Mouse (Mus musculus): ENCODE measurements around the gene Rhbg. TPM values are rescaled to one million over a fixed set of nuclear protein-coding genes. Genes with fewer than 3 reads are reported as not detected.
"Not testable (repeated sequence)": the region's sequence is repeated elsewhere in the genome, so short reads cannot be mapped to it uniquely, and the experiment has no call there.

Gene Rhbg
- 0.59 and 0.69 TPM in 2 replicates for polyA plus RNA-seq (2015; fragmentation: Nextera tagmentation; extraction: Ambion mirVana)

- Histone ChIP-seq H3K9me3 (no peaks in the 10 kb centered on the region), H3K27ac (no peak within 1 kb of the TSS), H3K4me1 (replicated peaks) (peaks cover 10% of the 10 kb centered on the region), H3K27me3 (replicated peaks) (peaks cover 17% of the 10 kb centered on the region), H3K9ac (peak within 1 kb of the TSS; percentile 39), H3K4me3 (replicated peaks) (peak within 1 kb of the TSS; percentile 43), H3K36me3 (no peaks in the 10 kb centered on the region), H3K4me2 (replicated peaks) (peak within 1 kb of the TSS; percentile 84)
- WGBS, result 3% methylated on average over 31 of the region's 34 CpGs
- peak; percentile 78 for ATAC-seq
These were observed at the start of gene Rhbg for GRCm38 (mm10) chr3:88254268-88254926. Gene Rhbg, minus strand, starts transcription at chr3:88254709.

GRCm38 (mm10) chr3:88299172-88299571 is 44.7 kb upstream of the Rhbg start:
- peaks cover 40% of the 10 kb centered on the region for H3K36me3 ChIP-seq
- H3K27ac ChIP-seq, result no peak overlapping the region
- H3K9me3 ChIP-seq, result no peaks in the 10 kb centered on the region
- no peaks in the 10 kb centered on the region for H3K27me3 ChIP-seq (replicated peaks)
- H3K4me2 ChIP-seq (replicated peaks), result no peak overlapping the region
- H3K4me1 ChIP-seq (replicated peaks), result peaks cover 10% of the 10 kb centered on the region
- no peak overlapping the region for H3K4me3 ChIP-seq (replicated peaks)
- ATAC-seq, result no peak
- WGBS, result 76% methylated on average over 1 of the region's 1 CpGs
- H3K9ac ChIP-seq, result no peak overlapping the region

DNA sequence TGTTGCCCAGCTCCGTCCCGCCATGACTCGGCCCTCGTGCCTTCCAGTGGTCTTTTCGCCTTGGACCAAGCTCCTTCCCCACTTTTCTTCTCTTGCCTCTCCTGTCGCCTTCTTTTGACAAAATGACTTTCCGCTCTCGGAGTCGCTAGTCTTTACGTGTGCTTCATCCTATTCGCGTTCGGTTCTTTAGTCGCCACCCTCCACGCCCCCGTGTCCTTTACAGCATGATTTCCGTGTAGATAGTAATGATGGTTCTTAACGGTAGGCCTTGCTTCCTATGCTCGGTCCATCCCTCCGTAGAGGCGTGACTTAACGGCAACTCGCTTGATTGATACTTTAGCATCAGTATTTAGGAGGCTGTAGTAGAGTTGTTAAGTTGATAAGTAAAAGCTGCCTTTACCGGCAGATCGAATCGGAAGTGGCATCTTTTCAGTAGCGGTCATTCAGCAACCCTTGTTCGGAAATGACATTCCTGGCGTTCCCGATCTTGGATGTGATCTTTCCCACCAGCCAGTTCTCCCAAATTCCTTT is 42.9 kb upstream of the Rhbg start:
- H3K27ac ChIP-seq, result peak overlapping the region; percentile 94
- H3K9ac ChIP-seq, result peak overlapping the region; percentile 89
- H3K4me1 ChIP-seq (replicated peaks), result peaks cover 10% of the 10 kb centered on the region
- H3K4me2 ChIP-seq (replicated peaks), result peak overlapping the region; percentile 62
- no peaks in the 10 kb centered on the region for H3K27me3 ChIP-seq (replicated peaks)
- peak; percentile 27 for ATAC-seq
- peak overlapping the region; percentile 89 for H3K4me3 ChIP-seq (replicated peaks)
- no peaks in the 10 kb centered on the region for H3K9me3 ChIP-seq
- under 1% methylated on average over 30 of the region's 30 CpGs for WGBS
- peaks cover 25% of the 10 kb centered on the region for H3K36me3 ChIP-seq

- Histone ChIP-seq H3K36me3 (peaks cover 22% of the 10 kb centered on the region), H3K4me3 (replicated peaks) (peak within 1 kb of the TSS; percentile 89), H3K9ac (peak within 1 kb of the TSS; percentile 89), H3K27me3 (replicated peaks) (no peaks in the 10 kb centered on the region), H3K4me1 (replicated peaks) (peaks cover 10% of the 10 kb centered on the region), H3K9me3 (no peaks in the 10 kb centered on the region), H3K4me2 (replicated peaks) (peak within 1 kb of the TSS; percentile 63), H3K27ac (peak within 1 kb of the TSS; percentile 94)
- ATAC-seq, result peak; percentile 99
- under 1% methylated on average over 44 of the region's 44 CpGs for WGBS
These were observed 42.2 kb upstream of the Rhbg start, which contains the start of the genes Tsacc and Cct3 for GRCm38 (mm10) chr3:88296561-88297318. Gene Tsacc, minus strand, starts transcription at chr3:88296999. Gene Cct3, plus strand, starts transcription at chr3:88297116.

- H3K4me1 ChIP-seq (replicated peaks), result peaks cover 10% of the 10 kb centered on the region
- peak; percentile 30 for ATAC-seq
These were observed 41.6 kb upstream of the Rhbg start for GRCm38 (mm10) chr3:88296110-88296560.

GRCm38 (mm10) chr3:88295272-88295671 is 40.8 kb upstream of the Rhbg start:
- WGBS, result 52% methylated on average over 1 of the region's 1 CpGs
- not testable (repeated sequence) for H3K9ac ChIP-seq; H3K27me3 ChIP-seq (replicated peaks); H3K36me3 ChIP-seq; H3K27ac ChIP-seq; H3K9me3 ChIP-seq; ATAC-seq
- H3K4me1 ChIP-seq (replicated peaks), result peaks cover 10% of the 10 kb centered on the region
- peak overlapping the region; percentile 63 for H3K4me2 ChIP-seq (replicated peaks)
- H3K4me3 ChIP-seq (replicated peaks), result 0 out of 2 replicates have a peak overlapping the region, but pooled peaks have one; percentile 89

More at GRCm38 (mm10) chr3:88296110-88296560, 41.6 kb upstream of the Rhbg start:
- Histone ChIP-seq H3K9me3 (no peaks in the 10 kb centered on the region), H3K36me3 (peaks cover 18% of the 10 kb centered on the region), H3K27me3 (replicated peaks) (no peaks in the 10 kb centered on the region), H3K4me2 (replicated peaks) (peak overlapping the region; percentile 63), H3K4me3 (replicated peaks) (peak overlapping the region; percentile 89), H3K9ac (peak overlapping the region; percentile 63), H3K27ac (peak overlapping the region; percentile 88)
- WGBS, result 2% methylated on average over 12 of the region's 12 CpGs

DNA sequence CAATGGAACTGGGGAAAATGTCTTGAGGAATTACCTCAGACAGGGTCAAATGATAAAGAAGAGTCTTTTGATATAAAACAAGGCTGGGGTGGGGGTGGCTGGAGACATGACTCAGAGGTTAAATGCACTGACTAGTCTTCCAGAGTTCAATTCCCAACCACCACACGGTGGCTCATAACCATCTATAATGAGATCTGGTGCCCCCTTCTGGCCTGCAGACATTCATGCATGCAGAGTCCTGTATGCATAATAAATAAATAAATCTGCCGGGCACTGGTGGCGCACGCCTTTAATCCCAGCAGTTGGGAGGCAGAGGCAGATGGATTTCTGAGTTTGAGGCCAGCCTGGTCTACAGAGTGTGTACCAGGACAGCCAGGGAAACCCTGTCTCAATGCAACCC is 37.5 kb upstream of the Rhbg start:
- Histone ChIP-seq H3K4me1 (replicated peaks) (0 out of 2 replicates have a peak, but pooled peaks cover 2% of the 10 kb centered on the region), H3K27me3 (replicated peaks) (no peaks in the 10 kb centered on the region), H3K9ac (no peak overlapping the region), H3K4me3 (replicated peaks) (no peak overlapping the region), H3K9me3 (no peaks in the 10 kb centered on the region), H3K27ac (no peak overlapping the region), H3K36me3 (no peaks in the 10 kb centered on the region), H3K4me2 (replicated peaks) (no peak overlapping the region)
- 60% methylated on average over 4 of the region's 4 CpGs for WGBS
- no peak for ATAC-seq

DNA sequence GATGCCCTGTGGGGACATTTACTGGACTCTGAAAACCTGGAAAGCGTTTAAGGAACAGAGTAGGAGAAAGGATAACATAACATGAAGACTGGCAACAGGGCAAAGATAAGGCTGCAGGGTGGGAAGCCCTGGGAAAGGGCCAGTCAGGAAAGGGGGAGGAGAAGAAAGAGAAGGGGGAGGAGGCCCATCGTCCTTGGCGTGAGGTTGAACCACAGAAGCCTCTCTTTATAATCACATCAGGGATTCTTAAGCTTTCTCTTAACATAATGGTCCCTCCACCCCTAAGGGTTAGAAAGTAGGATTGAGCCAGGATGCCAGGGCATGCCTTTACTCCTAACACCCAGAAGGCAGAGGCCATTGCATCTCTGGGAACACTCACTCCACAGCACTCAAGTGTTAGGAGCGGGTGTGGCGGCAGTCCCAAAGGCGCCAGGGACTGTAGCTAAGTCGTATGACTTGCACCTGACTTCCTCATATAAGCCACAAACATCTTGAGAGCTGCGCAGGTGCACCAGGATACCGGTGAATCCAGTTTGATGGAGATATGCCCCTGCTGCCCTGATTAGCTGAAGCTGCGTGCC is 33.7 kb upstream of the Rhbg start:
- WGBS, result 82% methylated on average over 10 of the region's 10 CpGs
- not testable (repeated sequence) for H3K4me2 ChIP-seq (replicated peaks); H3K36me3 ChIP-seq; H3K27me3 ChIP-seq (replicated peaks); H3K9me3 ChIP-seq; H3K27ac ChIP-seq; H3K9ac ChIP-seq; H3K4me3 ChIP-seq (replicated peaks); ATAC-seq; H3K4me1 ChIP-seq (replicated peaks)

GRCm38 (mm10) chr3:88287110-88287509 is 32.6 kb upstream of the Rhbg start, which contains the start of gene Gm38392:
Gene Gm38392, minus strand, starts transcription at chr3:88287210.
- H3K4me3 ChIP-seq (replicated peaks), result no peak within 1 kb of the TSS
- H3K4me1 ChIP-seq (replicated peaks), result no peaks in the 10 kb centered on the region
- WGBS, result 98% methylated on average over 4 of the region's 4 CpGs
- no peak within 1 kb of the TSS for H3K9ac ChIP-seq
- ATAC-seq, result no peak
- H3K9me3 ChIP-seq, result no peaks in the 10 kb centered on the region
- H3K36me3 ChIP-seq, result no peaks in the 10 kb centered on the region
- H3K27me3 ChIP-seq (replicated peaks), result no peaks in the 10 kb centered on the region
- H3K4me2 ChIP-seq (replicated peaks), result no peak within 1 kb of the TSS
- H3K27ac ChIP-seq, result no peak within 1 kb of the TSS

DNA sequence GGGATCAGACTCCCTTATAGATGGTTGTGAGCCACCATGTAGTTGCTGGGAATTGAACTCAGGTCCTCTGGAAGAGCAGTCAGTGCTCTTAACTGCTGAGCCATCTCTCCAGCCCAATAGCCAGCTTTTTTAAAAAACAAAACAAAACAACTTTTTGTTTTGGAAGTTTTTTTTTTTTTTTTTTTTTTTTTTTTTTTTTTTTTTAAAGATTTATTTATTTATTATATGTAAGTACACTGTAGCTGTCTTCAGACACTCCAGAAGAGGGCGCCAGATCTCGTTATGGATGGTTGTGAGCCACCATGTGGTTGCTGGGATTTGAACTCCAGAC is 31.0 kb upstream of the Rhbg start:
- not testable (repeated sequence) for H3K9ac ChIP-seq; H3K4me3 ChIP-seq (replicated peaks); H3K27me3 ChIP-seq (replicated peaks); H3K4me1 ChIP-seq (replicated peaks); ATAC-seq; H3K9me3 ChIP-seq; H3K4me2 ChIP-seq (replicated peaks); H3K36me3 ChIP-seq; H3K27ac ChIP-seq
- no CpG with 5 or more reads among the region's 2 CpGs for WGBS

GRCm38 (mm10) chr3:88284815-88285564 is 30.5 kb upstream of the Rhbg start:
- H3K27ac ChIP-seq; H3K4me2 ChIP-seq (replicated peaks); H3K9me3 ChIP-seq; H3K36me3 ChIP-seq; ATAC-seq; H3K27me3 ChIP-seq (replicated peaks); H3K4me3 ChIP-seq (replicated peaks); H3K9ac ChIP-seq; H3K4me1 ChIP-seq (replicated peaks): not testable (repeated sequence)
- WGBS, result 93% methylated on average over 14 of the region's 14 CpGs

All from intestine, embryonic 15.5 days (tissue).